Mouse (Mus musculus): ENCODE results near the gene Olfm2.
"Not testable (repeated sequence)": the region's sequence is repeated elsewhere in the genome, so short reads cannot be mapped to it uniquely, and the experiment has no call there.

Gene Olfm2

DNA sequence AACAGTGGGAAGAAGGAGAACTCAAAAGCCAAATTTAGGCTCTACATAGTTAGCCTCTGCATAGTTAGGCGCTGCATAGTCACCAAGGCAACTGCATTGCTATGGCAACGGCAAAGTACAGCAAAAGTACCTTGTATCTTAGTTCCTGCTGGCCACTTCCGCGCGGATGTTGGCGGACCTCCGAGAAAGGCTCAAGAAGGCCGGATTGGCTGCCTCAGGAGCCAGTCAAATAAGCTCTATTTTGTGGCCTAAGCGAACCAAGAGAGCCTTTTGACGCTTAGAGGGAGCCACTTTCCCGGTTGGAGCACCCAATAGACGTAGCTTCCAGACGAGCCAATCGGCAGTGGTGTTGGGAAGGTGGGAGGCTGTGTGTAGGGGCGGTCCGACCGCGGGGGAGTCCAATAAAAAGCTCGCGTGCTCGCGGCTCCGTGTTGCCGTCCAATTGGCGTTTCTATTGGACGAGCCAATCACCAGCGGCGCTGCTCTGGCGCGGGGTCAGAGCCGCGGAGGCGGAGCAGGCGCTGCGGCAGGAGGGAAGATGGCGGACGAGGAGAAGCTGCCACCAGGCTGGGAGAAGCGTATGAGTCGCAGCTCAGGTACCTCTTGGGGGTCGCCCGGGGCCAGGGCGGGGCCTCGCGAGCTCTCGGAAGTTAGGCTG lies 94.4 kb downstream of the Olfm2 start, which contains the start of gene Pin1:
Gene Pin1 (plus strand): TSS at position 494 of the 658 bp plus-strand sequence.
- DNase-seq = peak; percentile 97

DNA sequence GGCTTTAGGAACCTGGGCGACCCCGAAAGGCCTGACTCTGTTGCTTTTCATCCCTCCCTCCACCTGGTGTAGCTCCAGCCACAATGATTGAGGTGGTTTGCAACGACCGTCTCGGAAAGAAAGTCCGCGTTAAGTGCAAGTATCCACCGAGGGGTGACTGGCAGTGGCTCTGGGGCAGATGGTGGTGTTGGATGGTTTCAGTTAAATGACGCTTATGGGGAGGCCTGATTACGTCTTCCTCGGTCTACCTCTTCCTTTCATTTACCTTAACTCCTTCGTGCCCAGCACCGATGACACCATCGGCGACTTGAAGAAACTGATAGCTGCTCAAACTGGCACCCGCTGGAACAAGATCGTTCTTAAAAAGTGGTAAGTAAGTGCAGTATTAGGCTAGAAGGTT lies 101.0 kb downstream of the Olfm2 start:
- DNase-seq = no peak

DNA sequence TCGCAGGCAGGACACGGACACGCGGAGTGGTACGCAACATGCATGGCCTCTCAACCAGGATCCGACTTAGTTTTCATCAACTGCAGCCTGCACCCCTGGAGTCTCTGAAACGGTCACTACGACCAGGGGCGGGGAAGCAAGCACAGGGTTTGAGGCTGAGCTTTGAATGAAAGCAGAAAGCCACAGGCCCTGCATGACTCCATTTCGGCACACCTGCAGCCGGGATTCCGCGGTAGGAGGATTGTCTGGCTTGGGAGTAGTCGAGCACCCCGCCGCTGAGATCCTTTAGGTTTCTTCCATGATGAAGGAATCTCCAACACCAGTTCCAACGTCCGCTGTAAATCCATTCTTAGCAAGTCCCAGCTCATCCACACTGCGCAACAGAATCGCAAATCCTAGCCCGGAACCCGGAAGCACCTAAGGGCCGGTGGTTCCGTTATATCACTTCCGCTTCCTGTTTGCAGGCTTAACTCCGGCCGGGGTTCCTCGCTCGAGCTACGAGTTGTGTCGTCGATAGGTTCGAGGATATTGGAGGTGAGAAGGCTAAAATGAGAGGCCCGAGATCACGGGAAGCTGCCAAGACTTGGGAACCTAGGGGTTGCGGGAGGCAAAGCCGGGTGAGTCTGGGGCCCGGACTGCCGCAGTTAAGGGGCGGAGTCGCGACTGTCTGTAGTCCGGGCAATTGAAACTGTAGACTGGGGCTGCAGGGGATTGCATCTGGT lies 101.6 kb downstream of the Olfm2 start, which contains the start of gene Fbxl12:
Gene Fbxl12 (minus strand): TSS at position 408 of the 722 bp plus-strand sequence.
- peak; percentile 70 for DNase-seq

- DNase-seq = no peak
Measured at GRCm38 (mm10) chr9:20643781-20644180, 102.4 kb downstream of the Olfm2 start.

GRCm38 (mm10) chr9:20642896-20643466 lies 103.2 kb downstream of the Olfm2 start:
- peak; percentile 70 for DNase-seq

- peak; percentile 82 for DNase-seq
Measured at GRCm38 (mm10) chr9:20642101-20642895, 103.9 kb downstream of the Olfm2 start, which contains the start of gene Ubl5. Gene Ubl5, plus strand, starts transcription at chr9:20642878.

DNA sequence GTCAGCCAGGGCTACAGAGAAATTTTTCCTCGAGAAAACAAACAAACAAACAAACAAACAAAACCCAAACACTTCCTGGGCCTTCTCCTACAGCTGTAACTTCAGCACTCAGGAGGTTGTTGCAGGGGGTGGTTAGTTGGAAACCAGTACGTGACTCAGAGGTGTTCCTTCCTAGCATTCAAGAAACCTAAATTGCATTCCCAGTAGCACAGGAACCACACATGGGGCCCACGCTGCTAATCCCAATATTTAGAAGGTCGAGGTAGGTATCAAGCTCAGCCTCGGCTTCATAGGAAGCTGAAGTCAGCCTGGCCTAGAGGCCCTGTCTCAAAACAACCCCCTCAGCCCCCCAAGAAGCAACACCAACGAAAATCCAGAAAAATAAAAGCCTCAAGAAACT lies 104.6 kb downstream of the Olfm2 start:
- no peak for DNase-seq

DNA sequence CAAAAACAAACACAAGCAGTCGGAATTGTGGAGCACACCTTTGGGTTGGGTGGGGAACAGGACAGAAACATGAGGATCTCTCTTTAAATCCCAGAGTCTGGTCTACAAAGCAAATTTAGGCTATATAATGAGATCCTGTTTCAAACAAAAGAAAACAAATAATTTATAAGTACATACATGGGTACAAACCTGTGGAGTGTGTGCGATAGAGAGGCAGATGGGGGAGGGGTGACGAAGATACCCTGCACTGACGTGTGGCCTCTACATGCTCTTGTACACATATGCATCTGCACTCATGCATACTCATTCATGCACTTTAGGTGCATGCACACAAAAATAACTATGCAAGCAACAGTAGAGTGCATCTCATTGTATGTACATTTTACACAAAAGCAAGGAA lies 106.7 kb downstream of the Olfm2 start:
- no peak for DNase-seq

- no peak for DNase-seq
Measured at GRCm38 (mm10) chr9:20638552-20638951, 107.6 kb downstream of the Olfm2 start.

DNA sequence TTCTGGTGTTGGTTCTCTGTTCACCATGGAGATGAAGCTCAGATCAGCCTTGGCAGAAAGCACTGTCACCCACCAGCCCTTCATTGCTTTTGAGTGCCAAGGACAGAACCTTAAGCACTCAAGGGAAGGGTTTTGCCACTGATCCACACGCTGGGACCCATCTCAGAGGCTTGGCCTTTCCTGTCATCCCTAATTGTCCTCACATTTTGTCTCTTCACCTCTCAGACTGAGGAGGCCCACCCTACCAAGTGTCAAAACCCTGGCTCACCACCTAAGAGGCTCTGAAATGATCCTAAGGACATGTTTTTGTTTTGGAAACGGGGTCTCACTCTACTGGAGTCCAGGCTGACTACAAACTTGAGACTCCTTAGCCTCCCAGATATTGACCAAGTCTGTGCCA lies 109.4 kb downstream of the Olfm2 start:
- DNase-seq = no peak

GRCm38 (mm10) chr9:20636256-20636655 lies 109.9 kb downstream of the Olfm2 start:
- DNase-seq = no peak

GRCm38 (mm10) chr9:20635676-20636075 lies 110.5 kb downstream of the Olfm2 start:
- DNase-seq = not testable (repeated sequence)

- DNase-seq = no peak
Measured at GRCm38 (mm10) chr9:20631332-20631731, 114.8 kb downstream of the Olfm2 start.
